Mouse (Mus musculus) layer of hippocampus, adult 2 months (tissue): Measurements from ENCODE around the gene Polr1a. TPM values are rescaled to one million over a fixed set of nuclear protein-coding genes. Genes with fewer than 3 reads are reported as not detected.
"Not testable (repeated sequence)": the region's sequence is repeated elsewhere in the genome, so short reads cannot be mapped to it uniquely, and the experiment has no call there.

ENCODE experiments used
- DNase-seq, 2 experiments: peaks; one replicate each; pipeline ENCODE4 v3.0.0; 2022; ENCODE audit warnings: low spot score in 2 of 2
- H3K27ac ChIP-seq: fragments of 200-600 bp; 2 replicates; pipeline ENCODE4 v1.8.1; 2022
- H3K4me3 ChIP-seq: fragments of 200-600 bp; 2 replicates; pipeline ENCODE4 v1.8.1; 2022; ENCODE audit warnings: mild to moderate bottlenecking
- CTCF ChIP-seq: fragments of 200-600 bp; conservative IDR thresholded peaks from 2 replicates; pipeline ENCODE4 v1.8.1; 2022; ENCODE audit warnings: antibody characterized with exemption, mild to moderate bottlenecking, moderate library complexity
- long read RNA-seq, 2 experiments: library from polyadenylated mRNA; stranded (forward); transcript quantifications; one replicate each; pipeline ENCODE4 v2.0.0; 2021; ENCODE audit warnings: borderline mapping rate in 2 of 2
- total RNA-seq, 2 experiments: library from RNA; stranded (reverse); gene quantifications; 2 replicates each; pipeline ENCODE4 v1.2.3; 2021

Gene Polr1a
- 10 to 100 TPM; 33.7 to 35.4 TPM for total RNA-seq
- long read RNA-seq, experiment 1, full-length matches to known transcripts = 2 of 16 reads
- long read RNA-seq, experiment 1, partial matches to known transcripts = 9 of 16 reads
- long read RNA-seq, experiment 1, other reads (novel, unspliced or antisense) = 5 of 16 reads
- long read RNA-seq, experiment 2, full-length matches to known transcripts = 2 of 12 reads
- long read RNA-seq, experiment 2, partial matches to known transcripts = 7 of 12 reads
- long read RNA-seq, experiment 2, other reads (novel, unspliced or antisense) = 3 of 12 reads

GRCm38 (mm10) chr6:71908481-71909381 is at the start of gene Polr1a, which contains the start of gene Ptcd3:
Gene Polr1a, plus strand, starts transcription at chr6:71909053.
Gene Ptcd3, minus strand, starts transcription at chr6:71908750.
- DNase-seq = peak; percentile 88 to 95
- peak within 1 kb of the TSS; percentile 98 for H3K27ac ChIP-seq
- no peak; the same call in 1 of the 2 replicates for TF ChIP-seq CTCF
- H3K4me3 ChIP-seq = peak within 1 kb of the TSS; percentile 80

GRCm38 (mm10) chr6:71867751-71868150 is 41.1 kb upstream of the Polr1a start:
- no peak for TF ChIP-seq CTCF
- DNase-seq = peak; percentile 45 to 48

GRCm38 (mm10) chr6:71868809-71869208 is 40.0 kb upstream of the Polr1a start:
- TF ChIP-seq CTCF = peak; percentile 72
- H3K27ac ChIP-seq = no peak overlapping the region

More at GRCm38 (mm10) chr6:71867751-71868150, 41.1 kb upstream of the Polr1a start:
- no peak overlapping the region for H3K27ac ChIP-seq
- no peak overlapping the region for H3K4me3 ChIP-seq

GRCm38 (mm10) chr6:71871396-71871795 is 37.5 kb upstream of the Polr1a start:
- H3K27ac ChIP-seq = no peak overlapping the region
- no peak overlapping the region for H3K4me3 ChIP-seq
- no peak for DNase-seq
- no peak for TF ChIP-seq CTCF

More at GRCm38 (mm10) chr6:71868809-71869208, 40.0 kb upstream of the Polr1a start:
- no peak overlapping the region for H3K4me3 ChIP-seq
- no peak for DNase-seq

- no peak overlapping the region for H3K27ac ChIP-seq
- DNase-seq = no peak
- no peak overlapping the region for H3K4me3 ChIP-seq
- TF ChIP-seq CTCF = 0 out of 2 replicates have a peak, but pooled peaks have one; percentile 8
Measured at GRCm38 (mm10) chr6:71877965-71878760, 30.7 kb upstream of the Polr1a start.

GRCm38 (mm10) chr6:71893263-71893662 is 15.6 kb upstream of the Polr1a start:
- no peak for DNase-seq
- no peak overlapping the region for H3K4me3 ChIP-seq
- H3K27ac ChIP-seq = no peak overlapping the region
- TF ChIP-seq CTCF = no peak

- DNase-seq = no peak
- peak overlapping the region; percentile 80 for H3K4me3 ChIP-seq
- no peak for TF ChIP-seq CTCF
- no peak overlapping the region for H3K27ac ChIP-seq
Measured at GRCm38 (mm10) chr6:71907702-71908235, 1.1 kb upstream of the Polr1a start.

GRCm38 (mm10) chr6:71909384-71909783 is 531 bp downstream of the Polr1a start:
- DNase-seq = no peak
- no peak for TF ChIP-seq CTCF
- Histone ChIP-seq H3K4me3 (peak overlapping the region; percentile 80), H3K27ac (peak overlapping the region; percentile 98)

- DNase-seq = no peak
- TF ChIP-seq CTCF = peak; percentile 45
- H3K27ac ChIP-seq = no peak overlapping the region; the same call in 1 of the 2 replicates
- H3K4me3 ChIP-seq = peak overlapping the region; percentile 80
Measured at GRCm38 (mm10) chr6:71909840-71910239, 987 bp downstream of the Polr1a start.

- no peak for TF ChIP-seq CTCF
Measured at GRCm38 (mm10) chr6:71911686-71912450, 3.0 kb downstream of the Polr1a start.

GRCm38 (mm10) chr6:71920752-71921151 is 11.9 kb downstream of the Polr1a start:
- no peak overlapping the region for H3K4me3 ChIP-seq
- no peak for TF ChIP-seq CTCF

More at GRCm38 (mm10) chr6:71911686-71912450, 3.0 kb downstream of the Polr1a start:
- no peak overlapping the region for H3K4me3 ChIP-seq
- no peak overlapping the region for H3K27ac ChIP-seq
- no peak for DNase-seq

GRCm38 (mm10) chr6:71925233-71925632 is 16.4 kb downstream of the Polr1a start:
- not testable (repeated sequence) for H3K4me3 ChIP-seq, H3K27ac ChIP-seq, DNase-seq

More at GRCm38 (mm10) chr6:71920752-71921151, 11.9 kb downstream of the Polr1a start:
- DNase-seq = no peak
- H3K27ac ChIP-seq = no peak overlapping the region
